Mouse (Mus musculus): ENCODE measurements around the gene Fdx1l. TPM values are rescaled to one million over a fixed set of nuclear protein-coding genes. Genes with fewer than 3 reads are reported as not detected.

Fdx1l gene
- 10 to 100 TPM; 48.1 to 53.0 TPM for total RNA-seq (2021)

DNA sequence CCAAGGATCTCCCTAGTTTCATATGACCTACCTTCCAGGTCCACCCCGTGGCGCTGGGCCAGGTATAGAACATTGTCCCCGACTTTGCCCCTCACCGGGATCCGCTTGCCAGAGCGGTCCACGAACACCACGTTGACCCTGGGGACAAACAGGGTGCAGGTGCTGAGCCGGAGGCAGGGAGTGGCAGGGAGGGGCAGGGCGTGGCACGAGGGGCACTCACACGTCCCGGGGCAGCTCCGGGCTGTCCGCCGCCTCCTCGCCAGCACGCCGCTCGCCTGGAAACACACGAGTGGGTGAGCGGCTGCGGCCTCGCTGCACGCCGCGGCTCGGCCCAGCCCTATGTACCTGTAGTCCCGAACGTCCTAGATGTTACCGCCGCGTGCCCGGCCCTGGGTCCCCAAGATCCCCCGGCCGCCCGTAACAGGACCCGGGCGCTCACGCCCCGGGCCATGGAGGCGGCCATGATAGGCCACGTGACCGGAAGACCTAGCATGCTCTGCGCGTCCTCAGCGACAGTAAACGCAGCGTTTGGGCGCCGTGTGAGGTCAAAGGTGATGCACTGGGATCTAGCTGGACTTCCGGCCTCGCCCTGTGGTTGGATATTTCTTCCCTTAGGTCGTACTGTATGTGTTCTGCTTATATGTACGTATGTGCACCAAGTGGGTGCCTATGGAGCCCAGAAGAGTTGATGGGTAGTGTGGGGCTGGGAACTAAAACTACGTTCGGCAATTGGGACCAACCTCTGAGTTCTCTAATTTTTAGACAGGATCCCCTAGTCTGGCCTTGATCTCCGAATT is at the start of gene Fdx1l, which contains the start of gene Gm49373:
Fdx1l (minus strand) TSS at position 571 of the 797 bp plus-strand sequence.
Gm49373 (minus strand) TSS at position 53 of the 797 bp plus-strand sequence.
- peak; percentile 90 to 95 for DNase-seq (ENCODE audit: extremely low spot score in 1 of 2, low spot score in 2 of 2)
- intact Hi-C loops (cut with DNase I): loop anchor here (5.0 kb wide), 1 partner anchor 41 kb away; the partner anchor contains the start of gene Icam5

DNA sequence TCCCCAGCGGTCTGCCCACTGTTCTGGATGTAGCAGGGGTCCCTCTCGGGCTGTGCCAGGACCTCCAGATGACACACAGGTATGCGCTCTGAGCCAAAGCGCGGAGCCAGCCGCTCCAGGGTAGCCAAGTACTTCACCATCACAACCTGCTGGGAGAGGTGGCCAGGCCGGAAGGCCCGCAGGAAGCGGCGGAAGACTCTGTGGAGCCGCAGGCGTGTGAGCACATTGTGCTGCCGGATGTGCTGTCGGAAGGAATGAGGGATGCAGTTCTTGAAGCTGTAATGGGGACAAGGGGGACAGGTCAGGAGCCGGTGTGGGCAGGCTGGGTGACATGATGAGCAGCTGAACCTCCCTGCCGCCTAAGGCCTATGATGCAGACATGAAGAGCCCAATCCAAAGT is 48.1 kb upstream of the Fdx1l start:
- intact Hi-C loops (cut with DNase I): no loop called here
- no peak for DNase-seq (ENCODE audit: extremely low spot score in 1 of 2, low spot score in 2 of 2)

DNA sequence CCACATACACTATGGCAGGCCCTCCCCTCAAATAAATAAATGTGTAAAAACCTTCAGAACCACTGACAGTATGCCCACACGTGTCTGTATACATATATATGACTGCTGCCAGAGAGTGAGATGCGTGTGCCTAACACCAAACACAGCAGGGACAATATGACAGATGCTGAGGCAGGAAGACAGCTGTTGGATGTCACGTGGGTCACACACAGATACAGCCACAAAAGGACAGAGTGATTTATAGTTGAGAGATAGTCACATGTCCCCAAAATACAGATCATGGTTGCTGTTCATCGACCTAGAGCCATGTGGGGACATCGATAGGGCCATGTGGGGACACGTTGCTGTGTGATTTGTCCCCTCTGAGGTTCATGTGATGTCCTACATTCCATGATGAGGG is 43.7 kb upstream of the Fdx1l start:
- intact Hi-C loops (cut with DNase I): no loop called here

DNA sequence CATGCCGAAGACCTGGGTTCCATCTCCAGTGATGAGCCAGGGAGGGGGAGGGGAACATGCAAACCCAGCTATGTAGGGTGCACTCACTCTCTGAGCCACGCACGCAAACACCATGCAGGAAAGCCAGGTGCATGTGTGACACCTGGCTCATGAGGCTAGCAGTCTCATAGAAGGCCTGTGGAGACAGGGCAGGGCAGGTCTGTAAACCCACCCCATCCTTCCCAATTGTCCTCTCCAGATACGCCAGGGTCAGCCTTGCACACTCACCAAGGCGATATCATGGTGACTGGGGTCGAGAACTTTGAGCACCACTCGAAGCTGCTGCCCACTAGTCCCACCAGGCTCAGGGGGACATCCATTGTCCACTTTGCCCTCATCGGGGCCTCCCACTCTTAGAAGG is 41.7 kb upstream of the Fdx1l start:
- no peak for DNase-seq (ENCODE audit: extremely low spot score in 1 of 2, low spot score in 2 of 2)
- intact Hi-C loops (cut with DNase I): no loop called here

More for the DNA sequence above, 43.7 kb upstream of the Fdx1l start:
- no peak for DNase-seq (ENCODE audit: extremely low spot score in 1 of 2, low spot score in 2 of 2)

DNA sequence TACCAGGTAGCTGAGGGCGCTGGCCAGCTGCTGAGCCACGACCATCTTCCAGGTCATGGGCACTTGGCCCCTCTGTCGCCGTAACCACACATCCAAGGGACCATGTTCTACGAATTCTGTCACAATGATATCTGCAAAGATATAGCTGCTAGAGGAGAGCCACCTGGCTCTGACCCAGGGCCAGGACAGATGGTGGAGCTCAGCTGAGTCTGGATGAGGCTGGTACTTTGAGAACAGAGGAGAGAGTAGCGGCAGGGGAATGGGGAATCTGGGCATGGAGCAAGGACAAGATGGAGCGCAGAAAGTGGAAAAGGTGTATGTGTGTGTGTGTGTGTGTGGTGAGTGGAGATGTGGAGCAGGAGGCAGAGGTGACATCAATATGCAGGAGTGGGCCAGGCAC is 40.8 kb upstream of the Fdx1l start:
- intact Hi-C loops (cut with DNase I): no loop called here
- DNase-seq (ENCODE audit: extremely low spot score in 1 of 2, low spot score in 2 of 2): no peak

DNA sequence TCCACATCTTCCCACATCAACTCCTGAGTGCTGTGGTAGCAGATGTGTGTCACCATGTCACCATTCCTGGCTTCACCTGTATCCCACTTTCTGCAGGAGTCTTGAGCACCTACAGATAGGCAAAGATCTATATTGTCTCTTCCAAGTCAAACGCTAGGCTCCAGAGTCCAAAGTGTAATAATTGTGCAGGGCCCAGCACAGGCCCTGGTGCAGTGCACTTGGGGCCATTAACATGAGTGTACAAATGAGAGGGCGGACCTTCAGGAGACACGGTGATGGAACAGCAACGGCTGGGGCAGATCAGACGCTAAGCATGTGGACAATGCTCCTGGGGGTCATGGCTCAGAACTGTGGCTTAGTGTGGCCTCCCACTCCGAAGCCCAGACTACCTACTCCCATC is 40.3 kb upstream of the Fdx1l start:
- intact Hi-C loops (cut with DNase I): no loop called here
- no peak for DNase-seq (ENCODE audit: extremely low spot score in 1 of 2, low spot score in 2 of 2)

DNA sequence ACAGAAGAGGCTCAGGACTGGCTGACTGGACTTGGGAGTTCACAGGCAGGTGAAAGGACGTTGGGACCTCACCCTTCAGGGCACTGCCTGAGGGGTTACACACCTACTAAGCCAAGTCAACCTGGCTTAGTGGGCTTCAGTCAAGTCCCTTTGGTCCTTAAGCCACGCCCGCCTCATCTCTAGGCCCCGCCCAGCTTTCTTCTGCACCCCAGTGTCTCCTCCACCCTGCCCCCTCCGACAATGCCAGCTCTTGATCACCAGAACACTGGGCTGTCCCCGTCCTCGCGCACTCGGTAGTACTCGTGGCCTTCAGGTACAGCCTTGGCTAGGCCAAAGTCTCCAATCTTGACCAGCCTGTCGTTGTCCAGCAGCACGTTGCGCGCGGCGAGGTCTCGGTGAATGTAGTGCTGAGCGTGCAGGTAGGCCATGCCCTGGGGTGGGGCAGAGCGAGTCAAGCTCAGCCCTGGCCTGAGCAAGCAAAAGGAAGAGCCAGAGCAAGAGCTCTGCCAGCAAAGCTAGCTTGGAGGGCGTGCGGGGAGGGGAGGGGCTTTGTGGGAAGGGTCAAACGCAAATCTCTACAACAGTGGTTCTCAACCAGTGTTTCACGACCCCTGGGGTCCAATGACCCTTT is 34.3 kb upstream of the Fdx1l start:
- intact Hi-C loops (cut with DNase I): no loop called here
- DNase-seq (ENCODE audit: extremely low spot score in 1 of 2, low spot score in 2 of 2): no peak

DNA sequence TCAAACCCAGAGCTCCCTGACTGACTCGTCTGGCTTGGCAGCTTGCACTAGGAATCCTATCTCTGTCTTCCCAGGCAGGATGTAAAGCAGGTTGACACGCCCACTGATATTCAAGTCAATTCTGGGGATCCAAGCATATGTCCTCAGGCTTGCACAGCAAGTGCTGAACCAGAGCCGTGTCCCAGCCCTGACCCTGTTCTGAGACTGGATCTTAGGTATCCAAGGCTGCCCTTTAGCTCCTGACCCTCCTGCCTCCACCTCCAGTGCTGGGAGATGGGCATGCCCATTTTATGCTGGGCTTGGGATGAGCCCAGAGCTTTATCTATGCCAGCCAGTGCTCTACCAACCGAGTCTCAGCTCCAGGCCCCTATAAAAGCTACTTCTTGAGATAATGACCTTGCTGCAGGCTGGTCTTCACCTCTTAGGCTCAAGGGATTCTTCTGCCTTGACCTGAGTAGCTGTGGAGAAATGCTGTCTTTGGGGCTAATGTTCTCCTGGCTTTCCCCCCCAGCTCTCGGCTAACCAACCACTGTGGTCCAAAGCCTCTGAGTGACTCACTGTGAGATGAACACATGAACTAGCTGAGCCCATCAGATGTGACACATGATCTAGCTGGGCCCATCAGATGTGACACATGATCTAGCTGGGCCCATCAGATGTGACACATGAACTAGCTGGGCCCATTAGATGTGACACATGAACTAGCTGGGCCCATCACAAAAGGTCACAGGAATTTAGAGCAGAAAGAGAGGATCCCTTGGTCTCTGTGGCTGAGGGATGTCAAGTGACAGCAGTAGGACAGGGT is 32.5 kb upstream of the Fdx1l start:
- intact Hi-C loops (cut with DNase I): no loop called here
- no peak for DNase-seq (ENCODE audit: extremely low spot score in 1 of 2, low spot score in 2 of 2)

DNA sequence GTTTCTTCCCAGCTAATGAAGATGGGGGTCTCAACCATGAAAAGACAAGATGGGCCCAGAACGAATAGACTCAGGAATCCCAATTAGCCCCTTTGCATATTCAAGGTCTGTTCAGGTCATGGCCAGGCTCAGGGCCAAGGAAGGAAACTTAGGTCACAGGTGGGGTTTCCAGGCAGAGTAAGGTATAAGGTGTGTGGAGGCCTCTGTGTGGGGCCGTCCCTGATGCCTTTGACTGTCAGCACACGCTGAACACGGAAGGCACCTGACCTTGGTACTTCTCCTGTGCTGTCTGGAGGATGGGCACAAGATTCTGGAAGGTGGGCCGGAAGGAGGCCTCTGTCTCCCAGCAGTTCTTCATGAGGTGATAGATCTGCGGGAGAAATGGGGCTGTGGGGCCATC is 31.4 kb upstream of the Fdx1l start:
- DNase-seq (ENCODE audit: extremely low spot score in 1 of 2, low spot score in 2 of 2): no peak
- intact Hi-C loops (cut with DNase I): no loop called here

DNA sequence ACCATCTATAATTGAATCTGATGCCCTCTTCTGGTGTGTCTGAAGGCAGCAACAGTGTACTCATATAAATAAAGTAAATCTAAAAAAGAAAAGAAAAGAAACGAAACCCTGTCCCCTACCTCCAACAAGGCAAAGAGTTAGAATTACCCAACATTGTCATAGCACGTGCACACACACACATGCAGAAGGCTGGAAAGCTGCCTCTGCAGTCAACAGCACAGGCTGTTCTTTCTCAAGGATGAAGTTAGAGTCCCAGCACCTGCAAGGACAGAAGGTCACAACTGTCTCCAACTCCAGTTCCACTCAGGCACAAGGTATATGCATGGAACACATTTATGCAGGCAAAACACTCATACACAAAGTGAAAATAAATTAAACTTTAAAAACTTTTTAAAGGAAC is 28.7 kb upstream of the Fdx1l start:
- intact Hi-C loops (cut with DNase I): no loop called here

DNA sequence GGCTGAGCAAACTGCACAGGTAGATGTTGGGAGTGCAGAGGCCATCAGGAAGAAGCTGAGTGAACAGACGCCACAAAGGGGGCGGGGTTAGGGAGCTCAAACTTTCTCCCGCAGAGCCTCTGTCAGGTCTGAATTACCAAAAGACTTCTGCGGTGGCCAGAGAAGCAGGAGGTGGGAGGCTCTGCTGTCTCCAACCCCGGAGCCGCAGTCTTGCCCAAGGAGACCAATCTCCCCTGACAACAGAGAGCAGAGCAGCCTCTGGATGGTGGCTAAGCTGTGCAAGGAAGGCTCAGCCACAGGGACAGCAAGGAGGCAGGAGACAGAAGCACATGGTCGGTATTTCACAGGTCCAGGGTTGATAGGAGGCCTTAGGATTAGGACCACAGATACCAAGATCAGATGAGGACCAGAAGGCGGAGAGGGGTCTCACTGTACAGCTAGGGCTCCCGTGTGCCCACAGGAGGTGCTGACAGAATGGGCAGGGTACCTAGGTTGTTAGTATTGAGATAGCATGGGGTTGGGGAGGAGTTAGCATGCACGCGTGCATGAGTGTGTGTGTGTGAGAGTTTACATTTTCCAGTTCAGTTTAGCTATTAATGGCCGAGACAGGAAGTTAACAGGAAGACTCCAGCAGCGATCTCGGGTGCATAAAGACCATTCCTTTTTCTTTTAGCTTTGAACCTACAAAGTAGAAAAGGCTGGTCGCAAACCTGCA is 27.2 kb upstream of the Fdx1l start:
- intact Hi-C loops (cut with DNase I): no loop called here
- DNase-seq (ENCODE audit: extremely low spot score in 1 of 2, low spot score in 2 of 2): no peak

More for the DNA sequence above, 28.7 kb upstream of the Fdx1l start:
- no peak for DNase-seq (ENCODE audit: extremely low spot score in 1 of 2, low spot score in 2 of 2)

DNA sequence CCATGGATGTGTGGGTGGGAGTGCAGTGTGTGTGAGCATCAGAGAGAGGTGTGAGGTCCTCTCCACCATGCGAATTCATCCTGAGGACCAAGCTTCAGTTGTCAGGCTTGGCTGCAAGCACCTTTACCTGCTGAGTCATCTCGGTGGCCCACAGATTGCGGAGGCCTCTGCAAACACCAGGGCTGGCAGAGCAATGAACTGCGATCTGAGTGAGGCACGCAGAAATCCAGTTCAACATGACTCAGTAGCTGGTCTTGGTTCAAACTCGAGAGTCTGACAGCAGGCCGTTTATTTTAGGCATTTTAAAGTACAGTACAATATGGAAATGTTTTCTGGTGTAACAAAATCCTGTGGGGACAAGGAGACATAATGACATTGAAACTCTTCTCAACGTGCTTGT is 24.4 kb upstream of the Fdx1l start:
- no peak for DNase-seq (ENCODE audit: extremely low spot score in 1 of 2, low spot score in 2 of 2)
- intact Hi-C loops (cut with DNase I): no loop called here

DNA sequence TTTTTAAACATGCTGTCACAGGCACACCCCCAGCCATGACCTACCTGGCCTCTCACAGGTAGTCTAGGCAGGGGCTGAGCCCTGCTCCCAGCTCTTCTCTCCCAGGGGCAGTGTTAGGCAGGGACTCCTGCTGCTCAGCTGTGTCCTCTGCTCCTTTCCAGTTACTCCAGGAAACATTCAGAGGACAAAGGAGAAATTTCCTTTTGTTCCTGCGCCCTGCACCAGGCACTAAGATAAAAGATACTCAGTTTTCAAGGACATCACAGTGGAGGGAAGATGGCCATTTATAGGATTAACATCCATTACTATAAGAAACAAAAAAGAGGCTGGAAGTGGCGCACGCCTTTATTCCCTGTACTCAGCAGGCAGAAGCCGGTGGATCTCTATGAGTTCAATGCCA is 22.5 kb upstream of the Fdx1l start:
- DNase-seq (ENCODE audit: extremely low spot score in 1 of 2, low spot score in 2 of 2): no peak
- intact Hi-C loops (cut with DNase I): no loop called here

DNA sequence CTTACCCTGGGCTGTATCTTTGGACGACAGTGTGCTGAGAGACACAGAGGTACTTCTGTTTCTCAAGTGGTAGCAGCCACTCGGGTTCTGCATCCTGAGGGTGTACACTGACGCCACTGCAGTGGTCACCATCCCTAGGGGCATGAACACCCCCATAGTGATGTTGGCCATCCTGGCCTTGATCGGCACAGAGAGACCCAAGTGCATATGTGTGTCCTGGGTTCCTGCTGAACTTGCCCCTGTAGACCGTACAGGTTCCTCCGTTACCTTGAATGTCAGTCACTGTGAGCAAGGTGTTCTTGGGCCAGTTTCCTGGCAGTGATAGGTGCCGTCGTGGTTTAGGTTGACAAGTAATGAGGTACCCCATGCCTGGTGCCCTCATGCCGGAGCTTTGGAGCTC is 20.0 kb upstream of the Fdx1l start:
- no peak for DNase-seq (ENCODE audit: extremely low spot score in 1 of 2, low spot score in 2 of 2)
- intact Hi-C loops (cut with DNase I): loop anchor here (5.0 kb wide), 1 partner anchor 39 kb away; the partner anchor contains the start of gene Tyk2

DNA sequence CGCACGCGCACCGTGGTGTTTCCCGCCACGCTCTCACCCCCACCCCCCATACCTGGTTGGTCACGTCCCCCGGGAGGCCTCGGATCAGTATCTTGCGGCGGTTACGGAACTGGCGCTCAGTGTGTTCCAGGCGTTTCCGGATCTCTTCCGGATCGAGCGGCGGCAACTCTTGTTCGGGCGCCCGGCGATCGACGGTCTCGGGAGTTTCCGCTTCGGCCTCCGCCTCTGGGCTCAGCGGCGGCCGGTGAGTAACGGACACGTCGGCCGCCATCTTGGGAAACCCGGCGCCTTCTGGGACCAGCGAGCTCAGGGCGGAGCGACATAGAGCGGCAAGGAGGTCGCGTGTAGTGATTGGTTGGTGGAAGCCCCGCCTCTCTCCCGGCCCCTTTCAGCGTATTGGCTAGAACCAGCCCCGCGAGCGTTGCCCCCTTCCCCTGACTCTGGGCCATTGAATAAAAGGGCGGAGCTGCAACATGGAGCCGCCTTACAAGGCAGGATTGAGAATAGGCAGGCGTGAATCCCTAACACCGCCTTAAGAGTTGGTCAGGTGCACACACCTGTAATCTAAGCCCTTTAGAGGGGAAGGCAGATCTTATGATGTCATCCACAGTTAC is 18.4 kb upstream of the Fdx1l start, which contains the start of the genes Gm38431 and Raver1:
Gm38431 (minus strand) TSS at position 291 of the 614 bp plus-strand sequence.
Raver1 (minus strand) TSS at position 302 of the 614 bp plus-strand sequence.
- DNase-seq (ENCODE audit: extremely low spot score in 1 of 2, low spot score in 2 of 2): peak; percentile 97 to 99
- intact Hi-C loops (cut with DNase I): loop anchor here (5.0 kb wide), 1 partner anchor 40 kb away; the partner anchor contains the start of gene Tyk2

DNA sequence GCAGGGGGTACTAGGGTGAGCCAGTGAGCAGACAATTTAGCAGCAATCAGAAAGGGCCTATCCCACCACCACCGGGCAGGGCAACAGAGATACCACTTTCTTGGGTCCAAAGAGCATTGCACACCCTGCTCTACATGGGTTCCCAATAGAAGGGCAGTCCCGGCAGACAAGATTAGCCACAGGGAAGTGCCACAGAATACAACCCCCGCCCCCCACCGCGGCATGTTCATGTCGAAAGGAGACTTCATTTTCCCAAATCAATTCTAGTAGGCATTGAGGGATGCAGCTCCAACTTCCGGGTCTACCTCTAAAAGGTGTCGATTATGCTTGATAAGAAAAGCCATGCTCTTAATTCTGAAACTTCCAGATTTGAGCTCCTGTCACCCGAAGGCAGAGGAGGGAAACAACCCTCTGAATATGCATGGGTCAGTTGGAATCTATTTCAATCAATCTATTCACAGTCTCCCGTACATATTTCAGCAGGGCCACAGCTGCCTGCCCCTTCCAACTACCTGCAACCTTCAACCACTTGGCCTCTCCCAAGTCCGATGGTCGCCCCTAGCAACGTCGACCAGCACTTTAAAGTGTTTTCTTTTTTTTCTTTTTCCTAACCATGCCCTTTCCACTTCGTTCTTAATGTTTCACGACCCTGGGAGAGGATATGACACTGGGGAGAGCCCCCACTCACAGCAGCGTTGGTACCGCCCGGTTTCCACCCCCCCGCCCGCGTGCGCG is 17.7 kb upstream of the Fdx1l start:
- intact Hi-C loops (cut with DNase I): loop anchor here (5.0 kb wide), 1 partner anchor 41 kb away; the partner anchor contains the start of gene Tyk2
- DNase-seq (ENCODE audit: extremely low spot score in 1 of 2, low spot score in 2 of 2): no peak

DNA sequence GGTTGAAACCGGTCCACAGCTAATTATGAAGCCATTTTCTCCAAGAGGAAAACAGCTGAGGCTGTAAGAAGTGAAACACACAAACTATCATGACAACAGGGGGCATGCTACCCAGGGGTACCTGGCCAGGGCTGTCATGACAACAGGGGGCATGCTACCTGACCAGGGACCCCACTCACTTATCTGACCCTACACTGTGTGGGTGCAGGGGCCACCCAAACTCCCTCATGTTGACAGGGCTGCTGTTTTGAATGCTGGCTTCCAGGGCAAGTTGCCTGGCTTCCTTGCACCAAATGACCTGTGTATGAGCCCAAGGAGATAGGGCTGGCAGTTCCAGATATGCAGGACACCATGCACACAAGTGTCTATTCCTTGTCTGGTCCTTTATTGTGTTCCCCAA is 17.1 kb upstream of the Fdx1l start:
- intact Hi-C loops (cut with DNase I): loop anchor here (5.0 kb wide), 1 partner anchor 42 kb away; the partner anchor contains the start of gene Tyk2
- no peak for DNase-seq (ENCODE audit: extremely low spot score in 1 of 2, low spot score in 2 of 2)

All from left cerebral cortex, postnatal 10 days (tissue).